Mouse (Mus musculus) brain, adult 2 months (tissue): ENCODE results near the gene Id1.

ENCODE experiments used
- DNase-seq: peaks from one replicate; pipeline ENCODE4 v3.0.0; 2011; ENCODE audit warnings: low read depth, low spot score

Id1 gene

DNA sequence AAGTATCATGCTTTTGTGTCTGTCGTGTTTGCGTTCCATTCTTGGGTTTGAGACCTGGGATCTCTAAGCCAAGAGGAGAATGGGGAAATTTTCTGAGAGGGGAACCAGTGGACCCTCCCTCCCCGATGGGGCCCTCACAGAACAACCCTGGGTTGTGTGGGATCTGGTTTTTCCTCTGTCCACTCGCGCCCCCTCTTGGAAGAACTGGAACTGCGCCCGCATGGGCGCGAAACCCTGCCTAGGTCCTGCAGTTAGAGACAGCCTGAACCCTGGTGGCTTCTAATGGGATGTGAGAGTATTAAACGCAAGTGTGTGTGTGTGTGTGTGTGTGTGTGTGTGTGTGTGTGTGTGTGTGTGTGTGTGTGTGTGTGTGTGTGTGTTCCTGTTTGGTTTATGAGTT, 6.4 kb downstream of the Id1 start:
- DNase-seq = no peak

DNA sequence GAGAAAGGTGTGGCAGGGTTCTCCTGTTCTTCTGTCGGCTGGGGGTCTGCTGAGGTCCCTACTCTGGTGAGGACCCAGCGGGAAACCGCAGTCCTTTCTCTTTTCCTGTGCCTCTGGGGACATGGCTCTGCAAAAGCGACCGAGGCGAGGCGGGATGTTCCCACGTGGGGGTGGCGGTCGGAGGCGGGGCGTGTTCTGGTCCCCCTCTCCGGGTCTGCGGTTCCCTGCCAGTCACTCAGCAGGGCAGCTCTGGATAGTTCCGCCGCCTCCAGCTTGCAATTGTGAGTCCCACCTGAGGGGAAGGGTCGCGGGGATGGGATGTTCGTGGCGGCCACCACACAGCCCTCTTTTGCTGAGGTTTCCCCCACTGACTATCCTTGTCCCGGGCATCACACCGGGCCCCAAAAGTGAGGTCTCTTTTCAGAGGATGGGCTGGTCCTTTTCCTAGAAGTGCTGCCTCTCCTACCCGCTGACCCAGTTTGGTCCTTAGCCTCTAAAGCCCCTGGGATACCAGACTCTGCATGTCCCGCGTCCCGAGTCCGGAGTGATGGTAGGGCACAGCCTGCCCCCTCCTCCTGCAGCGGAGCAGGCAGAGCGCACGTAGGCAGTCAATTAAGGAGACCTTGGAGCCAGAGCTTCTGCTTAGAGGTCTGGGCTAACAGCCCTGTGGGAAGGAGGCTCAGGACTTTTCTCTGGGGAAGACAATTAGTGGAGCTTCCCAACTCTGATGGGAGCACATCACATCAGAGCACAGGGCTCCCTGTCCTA, 18.1 kb downstream of the Id1 start, which contains the start of gene Cox4i2:
TSS of gene Cox4i2 (plus strand) at position 230 of the 768 bp plus-strand sequence.
- DNase-seq = no peak

DNA sequence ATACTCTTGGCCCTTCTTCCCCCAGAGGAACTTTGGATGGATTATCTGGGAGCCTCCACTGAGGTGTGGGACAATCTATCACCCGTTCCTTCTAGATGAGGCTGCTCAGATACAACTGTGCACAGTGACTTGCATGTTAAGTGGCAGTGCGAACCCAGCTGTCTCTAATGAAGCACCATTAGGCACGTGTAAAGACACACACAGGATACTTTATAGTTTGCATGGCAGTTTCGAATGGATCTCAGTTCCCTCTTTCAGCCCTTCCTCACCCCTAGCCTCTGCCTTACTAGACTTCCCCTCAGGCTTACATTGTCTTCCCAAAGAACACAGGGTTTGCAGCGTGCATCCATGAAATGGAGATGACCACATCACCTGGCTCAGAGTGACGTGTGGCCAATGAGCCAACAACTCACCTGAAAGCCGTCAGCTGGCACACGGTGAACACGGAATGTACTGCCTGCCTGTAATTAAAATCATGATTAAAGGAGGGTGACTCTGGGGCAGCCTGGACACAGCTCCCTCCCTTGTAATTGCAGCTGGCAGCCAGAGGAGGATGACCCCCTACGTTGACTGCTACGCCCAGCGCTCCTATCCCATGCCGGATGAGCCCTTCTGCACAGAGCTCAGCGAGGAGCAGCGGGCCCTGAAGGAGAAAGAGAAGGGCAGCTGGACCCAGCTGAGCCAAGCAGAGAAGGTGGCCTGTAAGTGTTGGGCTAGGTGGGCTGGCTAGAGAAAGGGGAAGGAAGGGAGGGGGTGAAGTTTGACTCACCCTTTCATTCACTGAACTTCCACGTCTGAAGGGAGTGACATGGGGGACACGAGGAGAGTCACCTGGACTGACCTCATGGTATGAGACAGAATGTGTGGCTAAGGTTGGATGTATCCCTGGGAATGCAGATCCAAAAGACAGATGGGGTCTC, 20.7 kb downstream of the Id1 start:
- DNase-seq = no peak

DNA sequence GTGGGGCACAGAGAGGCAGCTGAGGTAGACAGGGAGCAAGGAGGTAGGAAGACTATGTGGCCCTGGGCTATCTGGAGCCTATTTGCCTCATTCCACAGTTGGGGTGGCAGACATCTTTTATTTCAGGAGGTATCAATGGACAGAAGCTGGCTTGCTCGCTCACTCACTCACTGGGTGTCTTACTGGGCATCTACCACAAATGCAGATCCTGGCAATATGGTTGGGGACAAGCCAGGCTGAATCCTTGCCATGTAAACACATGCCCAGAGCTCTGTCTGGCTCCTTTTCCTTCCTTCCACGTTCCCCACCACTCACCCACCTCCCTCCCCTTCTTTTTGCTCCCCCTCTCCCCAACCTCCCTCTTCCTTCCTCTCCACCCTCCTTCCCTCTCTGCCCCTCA, 21.4 kb downstream of the Id1 start:
- peak; percentile 87 for DNase-seq

DNA sequence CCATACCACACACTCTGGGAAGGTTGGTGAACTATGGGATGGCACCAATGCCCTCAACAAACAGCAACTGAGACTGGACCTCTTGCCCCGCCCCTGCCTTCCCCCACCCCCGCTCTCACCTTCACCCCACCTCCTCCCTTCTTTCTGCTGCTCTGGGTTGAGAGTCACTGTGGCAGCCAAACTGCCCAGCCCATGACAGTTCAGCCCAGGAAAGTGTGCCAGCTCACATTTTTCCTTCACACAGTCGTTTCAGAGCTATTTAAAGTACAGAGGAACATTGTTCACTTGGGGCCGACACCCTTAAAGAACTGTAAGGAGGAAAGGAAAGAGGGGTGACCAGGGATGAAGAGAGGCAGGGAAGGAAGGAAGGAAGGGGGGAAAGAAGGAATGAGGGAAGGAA, 22.3 kb downstream of the Id1 start:
- DNase-seq = no peak

DNA sequence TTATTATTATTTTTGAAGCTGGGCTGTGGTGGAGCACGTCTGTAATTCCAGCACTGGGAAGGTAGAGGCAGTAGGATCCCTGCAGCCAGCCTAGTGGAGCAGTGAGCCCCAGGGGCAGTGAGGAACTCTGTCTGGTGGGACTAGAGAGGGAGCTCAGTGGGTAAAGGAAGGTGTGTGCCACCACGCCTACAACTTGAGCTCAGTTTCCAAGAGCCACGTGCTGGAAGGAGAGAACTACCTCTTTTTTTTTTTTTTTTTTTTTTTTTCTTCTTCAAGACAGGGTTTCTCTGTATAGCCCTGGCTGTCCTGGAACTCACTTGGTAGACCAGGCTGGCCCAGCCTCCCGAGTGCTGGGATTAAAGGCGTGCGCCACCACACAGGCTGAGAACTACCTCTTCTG, 27.3 kb downstream of the Id1 start:
- DNase-seq = no peak

DNA sequence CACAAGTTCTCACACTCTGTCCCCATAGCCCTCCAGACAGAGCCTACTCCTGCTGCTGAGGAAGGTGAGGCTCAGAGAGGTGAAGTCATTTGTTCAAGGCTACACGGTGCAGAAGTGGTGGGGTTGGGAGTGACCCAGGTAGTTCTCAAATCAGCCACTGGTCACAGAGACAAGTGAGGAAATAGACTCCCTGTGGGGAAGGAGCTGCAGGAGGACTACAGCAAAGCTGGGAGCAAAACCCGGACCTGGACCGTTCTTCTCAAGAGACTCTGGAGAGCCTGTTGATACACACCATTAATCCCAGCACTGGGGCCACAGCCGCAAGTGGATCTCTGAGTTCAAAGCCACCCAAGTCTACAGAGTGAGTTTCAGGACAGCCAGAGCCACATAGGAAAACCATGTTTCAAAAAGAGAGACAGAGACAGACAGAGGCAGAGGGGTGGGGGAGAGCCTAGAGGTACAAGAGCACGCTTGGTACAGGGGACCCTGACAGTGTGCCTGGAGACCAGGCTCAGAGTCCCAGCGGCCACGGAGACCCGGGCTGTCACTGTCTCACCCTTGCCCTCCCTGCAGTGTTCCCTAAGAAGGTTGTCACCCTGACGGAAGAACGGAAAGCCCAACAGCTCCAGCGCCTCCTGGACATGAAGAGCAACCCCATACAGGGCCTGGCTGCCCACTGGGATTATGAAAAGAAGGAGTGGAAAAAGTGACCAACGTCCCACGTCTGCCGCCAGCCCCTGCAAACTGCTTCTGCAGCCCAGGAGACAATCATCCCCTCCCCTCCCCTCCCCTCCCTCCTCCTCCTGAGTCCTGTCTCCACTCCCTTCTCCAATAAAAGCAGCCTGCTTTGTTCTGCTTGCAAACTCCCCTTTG, 28.4 kb downstream of the Id1 start:
- no peak for DNase-seq

DNA sequence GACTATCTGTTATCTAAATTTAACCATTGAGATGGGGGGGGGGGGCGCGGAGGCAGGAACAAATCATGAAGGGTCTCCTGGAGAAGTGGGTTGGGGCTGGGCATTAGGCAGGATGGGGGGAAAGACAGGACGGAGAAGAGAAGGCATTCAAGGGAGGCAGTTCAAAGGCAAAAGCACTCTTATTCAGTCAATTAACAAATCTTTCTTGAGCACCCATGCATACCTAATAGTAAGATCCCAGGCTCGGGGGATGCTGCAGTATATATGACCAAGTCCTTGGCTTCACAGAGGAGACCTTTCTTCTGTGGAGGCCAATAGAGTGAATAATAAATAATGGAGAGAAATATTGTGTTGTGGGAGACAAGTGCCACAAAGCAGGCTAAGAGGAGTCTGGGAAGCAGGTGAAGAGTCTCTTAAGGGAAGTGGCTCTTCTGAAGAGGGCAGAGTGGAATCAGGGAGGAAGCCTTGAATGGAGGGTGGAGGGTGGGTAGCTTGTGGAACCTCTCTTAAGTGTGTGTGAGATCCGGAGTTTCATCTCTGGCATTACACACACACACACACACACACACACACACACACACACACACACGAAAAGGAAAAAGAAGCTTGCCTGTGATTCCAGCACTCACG, 29.1 kb downstream of the Id1 start:
- no peak for DNase-seq

DNA sequence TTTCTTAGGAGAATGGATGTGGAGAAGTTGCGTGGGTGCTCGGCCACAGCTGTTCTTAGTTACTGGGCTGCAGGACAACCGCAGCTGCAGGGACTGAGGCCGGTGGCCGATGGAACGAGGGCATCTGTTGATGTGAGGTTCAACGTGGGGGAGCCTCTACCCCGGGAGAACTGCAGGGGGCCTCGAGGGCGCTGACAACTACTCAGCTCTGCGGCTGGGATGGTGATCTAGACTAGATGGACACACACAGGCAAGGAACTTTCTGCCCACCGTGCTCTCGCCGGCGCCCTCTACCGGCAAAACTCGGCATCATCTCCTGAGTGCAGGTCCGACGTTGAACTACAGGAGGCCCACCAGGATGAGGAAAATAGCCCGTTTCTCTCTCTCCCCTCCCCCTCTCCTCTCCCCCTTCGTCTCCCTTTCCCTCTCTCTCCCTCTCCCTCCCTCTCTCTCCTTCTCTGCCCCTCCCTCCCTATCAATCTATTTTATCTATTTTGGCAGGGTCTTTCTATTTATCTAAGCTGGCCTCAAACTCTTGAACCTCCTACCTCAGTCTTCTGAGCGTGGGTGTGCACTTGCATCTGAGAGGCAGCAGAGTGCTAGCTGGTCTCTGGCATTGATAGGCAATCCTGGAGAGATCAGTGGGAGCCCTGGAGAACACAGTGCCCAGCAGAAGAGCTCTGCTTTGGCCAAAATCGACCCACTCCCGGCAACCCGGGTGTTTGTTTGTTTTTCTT, 30.5 kb downstream of the Id1 start:
- peak; percentile 82 for DNase-seq

DNA sequence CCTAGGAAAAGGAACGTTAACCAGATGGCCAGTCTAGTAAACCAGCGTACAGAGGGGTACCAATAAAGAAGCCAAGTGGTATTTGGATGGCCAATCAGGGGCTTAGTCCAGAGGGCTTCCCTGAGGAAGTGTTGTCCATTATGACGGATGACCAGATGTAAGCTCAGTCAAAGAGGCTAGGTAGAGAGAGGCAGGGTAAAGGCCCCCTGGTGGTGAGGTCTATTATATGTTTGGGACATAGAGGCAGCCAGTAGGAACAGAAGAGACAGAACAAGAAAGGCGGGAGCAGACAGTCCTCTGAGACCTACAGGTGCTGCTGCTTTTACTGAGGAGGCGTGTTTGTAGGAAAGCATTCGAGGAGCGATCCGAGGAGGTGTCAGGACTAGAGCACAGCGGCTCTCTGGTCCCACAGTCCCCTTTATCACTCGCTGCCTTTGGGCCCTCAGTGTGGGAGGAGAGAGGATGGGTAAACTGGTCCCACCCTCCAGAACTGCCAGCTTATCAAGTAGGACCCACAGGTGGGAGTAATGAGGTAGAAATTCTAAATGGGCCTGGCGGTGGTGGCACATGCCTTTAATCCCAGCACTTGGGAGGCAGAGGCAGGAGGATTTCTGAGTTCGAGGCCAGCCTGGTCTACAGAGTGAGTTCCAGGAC, 31.7 kb downstream of the Id1 start:
- peak; percentile 57 for DNase-seq

DNA sequence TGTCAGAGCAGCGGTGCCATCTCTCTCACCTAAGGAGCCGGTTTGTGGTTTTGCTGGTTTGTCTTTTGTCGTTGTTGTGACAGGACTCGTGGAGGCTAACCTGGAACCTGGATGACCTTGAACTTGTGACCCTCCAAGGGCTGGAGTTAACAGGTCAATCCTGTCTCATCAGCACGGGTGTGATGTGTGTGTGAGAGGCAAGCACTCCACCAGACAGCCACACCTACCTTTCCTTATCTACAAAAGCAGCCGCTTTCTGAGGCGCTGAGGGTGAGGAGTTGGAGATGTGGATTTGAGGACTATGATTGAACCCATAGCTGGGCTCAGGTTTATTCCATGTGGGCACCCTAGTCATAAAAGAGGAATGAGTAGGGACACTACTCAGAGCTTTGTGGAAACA, 33.6 kb downstream of the Id1 start:
- no peak for DNase-seq

DNA sequence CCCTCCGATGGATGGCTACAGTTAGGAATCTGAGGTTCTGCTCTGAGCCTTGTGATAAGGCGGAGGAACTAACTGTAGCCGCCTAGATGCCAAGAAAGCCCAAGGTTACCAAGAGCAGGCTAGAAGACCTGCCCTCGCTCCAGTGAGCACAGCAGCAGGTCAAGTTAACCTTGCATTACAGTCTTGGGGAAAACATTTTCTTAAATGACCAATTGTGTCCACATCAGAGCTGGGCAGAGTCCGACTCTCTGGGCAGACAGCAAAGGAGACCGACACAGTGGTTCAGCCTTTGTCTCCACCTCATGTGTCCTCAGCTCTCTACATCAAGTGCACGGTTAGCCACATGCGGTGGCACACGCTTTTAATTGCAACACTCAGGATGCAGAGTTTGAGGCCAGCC, 35.5 kb downstream of the Id1 start:
- DNase-seq = no peak

DNA sequence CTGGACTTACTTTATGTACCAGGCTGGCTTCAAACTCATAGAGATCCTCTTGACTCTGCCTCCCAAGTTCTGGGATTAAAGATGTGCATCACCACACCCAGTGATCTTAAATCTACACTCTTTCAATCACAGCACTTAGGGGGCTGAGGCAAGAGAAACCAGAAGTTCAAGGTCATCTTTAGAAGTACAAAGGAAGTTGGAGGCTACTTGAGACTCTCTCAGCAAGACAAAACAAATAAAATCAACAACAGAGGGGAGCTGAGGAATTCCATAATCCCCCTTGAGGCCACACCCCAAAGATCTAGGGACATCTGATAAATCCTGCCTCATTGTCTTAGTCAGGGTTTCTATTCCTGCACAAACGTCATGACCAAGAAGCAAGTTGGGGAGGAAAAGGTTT, 36.2 kb downstream of the Id1 start:
- no peak for DNase-seq

DNA sequence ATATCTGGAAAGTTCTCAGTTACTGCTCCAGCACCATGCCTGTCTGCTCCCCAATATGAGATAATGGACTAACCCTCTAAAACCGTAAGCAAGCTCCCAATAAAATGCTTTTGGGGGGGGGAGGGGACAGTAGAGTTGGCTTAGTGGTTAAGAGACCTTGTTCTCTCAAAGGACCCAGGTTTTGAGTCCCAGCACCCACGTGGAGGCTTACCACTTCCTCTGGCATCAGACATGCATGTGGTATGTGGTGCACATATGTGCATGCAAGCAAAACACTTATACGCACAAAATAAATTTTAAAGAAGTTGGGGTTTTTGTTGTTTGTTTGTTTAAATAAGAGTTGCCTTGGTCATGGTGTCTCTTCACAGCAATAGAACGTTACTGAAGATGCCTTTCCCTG, 39.3 kb downstream of the Id1 start:
- no peak for DNase-seq

DNA sequence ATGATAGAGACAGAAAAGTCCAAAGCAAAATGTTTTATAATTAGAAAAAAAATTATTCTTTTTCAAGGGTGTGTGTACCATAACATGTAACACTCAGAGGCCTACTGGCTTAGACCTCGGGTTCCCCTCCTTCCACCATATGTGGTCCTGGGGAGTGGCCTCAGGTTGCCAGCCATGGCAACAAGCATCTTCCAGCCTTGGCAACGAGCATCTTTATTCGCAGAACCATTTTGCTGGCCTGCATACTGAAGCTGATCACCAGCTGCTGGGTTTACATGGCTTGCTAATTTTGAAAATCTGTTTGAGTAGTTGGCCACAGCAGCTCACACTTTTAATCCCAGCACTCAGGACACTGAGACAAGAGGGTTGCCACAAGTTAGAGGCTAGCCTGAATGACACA, 40.0 kb downstream of the Id1 start:
- peak; percentile 61 for DNase-seq

DNA sequence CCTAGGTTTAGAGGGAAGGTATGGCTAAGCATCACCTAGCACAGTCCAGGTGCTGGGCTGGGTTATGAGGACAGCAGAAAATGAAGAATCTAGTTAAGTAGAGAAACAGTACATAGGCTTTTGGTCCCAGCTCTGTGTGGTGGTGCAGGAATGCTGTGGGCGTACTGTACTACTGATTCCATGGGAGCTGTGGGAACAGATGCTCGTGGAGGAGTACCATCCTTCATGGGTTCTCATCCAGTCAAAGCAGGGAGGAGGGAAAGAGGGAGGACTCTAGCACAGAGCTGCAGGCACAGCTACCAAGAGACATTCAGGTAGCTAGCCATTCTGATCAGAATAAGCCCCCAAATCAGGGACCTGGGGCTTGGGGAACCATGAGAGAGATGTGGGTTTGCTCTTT, 40.4 kb downstream of the Id1 start:
- peak; percentile 92 for DNase-seq

DNA sequence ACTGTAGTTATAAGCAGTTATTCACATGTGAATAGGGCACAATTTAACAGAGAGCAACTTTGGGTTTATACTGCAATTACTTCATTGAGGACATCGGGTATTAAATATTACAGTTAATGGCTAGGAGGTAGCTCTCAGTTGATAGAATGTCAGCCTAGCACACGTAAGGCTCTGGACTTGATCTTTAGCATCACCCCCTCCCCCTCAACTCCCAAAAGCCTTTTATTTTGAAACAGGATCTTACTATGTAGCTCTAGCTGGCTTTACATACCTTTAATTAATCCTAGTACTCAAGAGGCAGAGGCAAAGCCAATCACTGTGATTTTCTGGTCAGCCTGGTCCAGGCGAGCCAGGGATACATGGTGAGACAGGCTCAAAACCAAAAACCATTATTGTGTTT, 41.0 kb downstream of the Id1 start:
- DNase-seq = no peak

DNA sequence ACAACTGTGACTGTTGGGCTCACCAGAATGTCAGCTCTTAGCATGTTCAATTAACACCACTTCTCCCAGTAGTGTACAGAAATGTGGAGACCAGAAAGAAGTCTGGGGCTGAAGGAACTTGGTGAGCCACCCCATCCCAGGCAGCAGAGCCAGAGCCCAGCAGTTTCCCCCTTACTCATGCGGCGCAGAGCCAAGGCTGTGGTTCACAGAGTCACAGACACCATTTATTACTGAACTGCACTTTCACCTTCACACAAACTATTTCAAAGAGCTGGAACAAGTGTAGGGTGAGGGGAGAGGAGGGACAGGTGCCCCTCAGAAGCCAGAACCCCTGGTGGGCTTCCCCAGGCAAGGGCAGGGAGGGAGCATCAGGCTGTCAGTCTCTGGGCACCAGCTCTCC, 44.4 kb downstream of the Id1 start:
- no peak for DNase-seq

DNA sequence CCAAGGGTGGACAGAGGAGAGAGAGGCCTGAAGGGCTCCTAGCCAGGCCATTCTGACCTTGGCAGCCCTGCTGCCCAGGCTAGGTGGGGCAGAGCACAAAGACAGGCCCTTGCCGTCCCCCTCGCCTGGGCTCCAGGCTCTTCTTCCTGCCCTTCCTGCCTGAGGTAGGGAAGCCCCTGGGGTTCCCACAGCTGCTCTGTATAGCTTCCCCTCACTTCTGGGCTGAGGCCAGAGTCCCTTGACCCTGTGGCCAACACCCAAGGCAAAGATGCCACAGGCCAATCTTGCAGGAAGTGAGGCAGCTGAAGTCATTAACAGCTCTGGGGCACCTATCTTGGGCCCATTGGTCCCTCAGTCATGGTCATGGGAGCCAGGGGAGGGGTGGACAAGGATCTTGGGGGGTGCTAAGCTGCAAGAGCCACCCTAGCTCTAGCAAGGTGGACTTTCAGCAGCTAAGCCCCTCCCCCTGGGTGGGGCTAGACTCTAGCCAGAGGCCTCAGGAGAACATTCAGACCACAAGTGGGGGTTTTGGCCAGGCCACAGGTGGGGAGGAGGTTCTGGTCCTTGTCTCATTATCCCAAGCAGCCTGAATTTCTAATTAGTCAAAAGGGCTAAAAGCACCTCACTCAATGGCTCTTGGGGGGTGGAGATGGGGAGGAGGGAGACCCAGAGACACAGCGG, 45.1 kb downstream of the Id1 start:
- DNase-seq = no peak

DNA sequence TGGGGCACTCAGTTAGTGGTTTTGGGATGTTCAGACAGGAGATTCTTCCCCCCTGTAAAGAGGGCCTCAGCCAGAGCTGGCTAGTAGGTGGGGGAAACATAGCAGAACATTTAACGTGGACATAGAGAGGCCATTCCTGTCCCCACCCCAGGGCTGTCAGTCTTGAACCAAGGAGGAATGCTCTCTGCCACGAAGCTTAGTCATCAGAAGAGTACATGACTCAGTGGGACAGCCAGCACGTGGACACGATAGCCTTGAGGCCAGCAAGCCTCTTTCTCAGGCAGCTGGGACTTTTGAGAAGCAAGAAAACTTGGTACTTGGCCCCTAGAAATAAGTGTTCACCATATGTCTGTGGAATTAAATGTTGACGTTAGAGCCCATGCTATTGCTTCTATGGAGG, 46.6 kb downstream of the Id1 start:
- no peak for DNase-seq
